In the genomic region with DNA sequence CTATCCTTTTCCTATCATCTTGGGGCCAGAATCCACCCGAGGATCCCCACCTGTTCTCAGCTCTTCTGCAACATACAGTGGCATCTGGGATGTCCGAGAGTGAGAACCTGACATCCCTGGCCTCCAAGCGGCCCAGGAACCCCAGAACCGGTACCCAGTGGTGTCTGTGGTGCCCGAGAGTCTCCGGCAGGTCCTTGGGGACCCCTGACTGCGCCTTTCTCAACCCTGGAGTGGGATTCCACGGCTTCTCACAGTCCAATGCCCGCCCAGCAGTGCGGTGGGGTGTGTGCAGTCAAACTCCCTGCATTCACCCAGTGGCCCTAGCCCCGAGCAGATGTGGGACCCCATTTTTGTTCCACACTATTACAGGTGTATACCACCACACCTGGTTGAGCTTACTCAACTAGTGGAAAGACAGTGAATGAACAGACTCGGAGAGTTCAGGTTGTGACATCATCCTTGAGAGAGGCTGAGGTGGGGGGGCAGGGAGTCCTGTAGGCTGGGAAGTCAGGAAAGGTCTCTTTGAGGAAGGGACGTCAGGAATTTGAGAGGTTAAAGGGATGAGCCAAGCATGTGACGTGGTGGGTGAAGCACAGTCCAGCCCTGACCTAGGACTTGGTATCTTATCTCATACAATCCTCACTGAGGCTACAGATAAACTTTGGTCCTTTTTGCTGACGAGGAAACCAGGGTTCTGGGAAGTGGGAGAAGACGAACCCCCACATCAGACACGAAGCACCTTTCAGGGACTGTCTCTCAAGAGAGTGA, we compare ENCODE assay signal across 22 mouse cellular contexts.
A peak's percentile ranks its signal among the peaks of the same experiment; 100 is the strongest.
DNase-seq lines count a peak whose midpoint lies in the region; ATAC-seq and TF ChIP-seq lines count a peak whose summit lies in the region.
"Had no signal": no experiment of that assay in that cellular context is flagged by ENCODE, and none has a peak within 500 bp of the region (broad histone marks: within the 10 kb centered on the region; RNA-seq: fewer than 3 reads in every experiment).

No protein-coding gene starts in this region.

- no peak overlapping the region for H3K4me2 ChIP-seq in kidney, embryonic 16.5 days (replicated peaks; ENCODE audit: low read depth, low read length)
- no peak overlapping the region for H3K4me2 ChIP-seq in midbrain, embryonic 13.5 days (replicated peaks)
- H3K4me2 ChIP-seq: forebrain, embryonic 13.5 days; heart, embryonic 13.5 days; hindbrain, embryonic 12.5 days; hindbrain, embryonic 15.5 days had no signal

- 74% methylated on average over 17 of the region's 17 CpGs for WGBS in heart, embryonic 10.5 days
- WGBS in kidney, embryonic 16.5 days, result 79% methylated on average over 17 of the region's 17 CpGs
- 69% methylated on average over 17 of the region's 17 CpGs for WGBS in kidney, adult 2 months
- 90% methylated on average over 17 of the region's 17 CpGs for WGBS in midbrain, embryonic 13.5 days
- WGBS in midbrain, embryonic 10.5 days, result 89% methylated on average over 17 of the region's 17 CpGs

- no peak overlapping the region for H3K4me3 ChIP-seq in heart, embryonic 10.5 days
- H3K4me3 ChIP-seq in kidney, embryonic 16.5 days (ENCODE audit: low read length), result no peak overlapping the region
- H3K4me3 ChIP-seq in kidney, adult 2 months (ENCODE audit: insufficient read depth, low read depth, low read length), result no peak overlapping the region
- no peak overlapping the region for H3K4me3 ChIP-seq in midbrain, embryonic 13.5 days (replicated peaks)
- H3K4me3 ChIP-seq in midbrain, embryonic 10.5 days, result no peak overlapping the region
- H3K4me3 ChIP-seq: forebrain, embryonic 10.5 days; forebrain, embryonic 13.5 days; heart, embryonic 13.5 days; hindbrain, embryonic 12.5 days; hindbrain, embryonic 15.5 days had no signal

- peak; percentile 71; the same call in 1 of the 2 replicates for ATAC-seq in kidney, embryonic 16.5 days (ENCODE audit: low FRiP score, low TSS enrichment)
- ATAC-seq in midbrain, embryonic 13.5 days, result 0 out of 2 replicates have a peak, but pooled peaks have one; percentile 27
- ATAC-seq: forebrain, embryonic 13.5 days; forebrain, embryonic 16.5 days; Patski had no signal

- no peaks in the 10 kb centered on the region for H3K36me3 ChIP-seq in heart, embryonic 10.5 days
- H3K36me3 ChIP-seq in kidney, embryonic 16.5 days (ENCODE audit: insufficient read depth, low read length), result no peaks in the 10 kb centered on the region
- H3K36me3 ChIP-seq in kidney, adult 2 months (ENCODE audit: control insufficient read depth, insufficient read depth, low read length), result no peaks in the 10 kb centered on the region
- H3K36me3 ChIP-seq in midbrain, embryonic 13.5 days, result no peaks in the 10 kb centered on the region
- no peaks in the 10 kb centered on the region for H3K36me3 ChIP-seq in midbrain, embryonic 10.5 days
- H3K36me3 ChIP-seq: forebrain, embryonic 10.5 days; G1E; heart, embryonic 13.5 days; hindbrain, embryonic 12.5 days; hindbrain, embryonic 15.5 days had no signal

- no peaks in the 10 kb centered on the region for H3K27me3 ChIP-seq in heart, embryonic 10.5 days (ENCODE audit: insufficient read depth, poor library complexity, severe bottlenecking)
- H3K27me3 ChIP-seq in kidney, embryonic 16.5 days (ENCODE audit: insufficient read depth, low read length), result no peaks in the 10 kb centered on the region
- no peaks in the 10 kb centered on the region for H3K27me3 ChIP-seq in kidney, adult 2 months (replicated peaks; ENCODE audit: control insufficient read depth, insufficient read depth, low read length)
- H3K27me3 ChIP-seq in midbrain, embryonic 13.5 days, result no peaks in the 10 kb centered on the region
- no peaks in the 10 kb centered on the region for H3K27me3 ChIP-seq in midbrain, embryonic 10.5 days (ENCODE audit: low read depth, poor library complexity, severe bottlenecking)
- H3K27me3 ChIP-seq: forebrain, embryonic 13.5 days; heart, embryonic 13.5 days; hindbrain, embryonic 12.5 days; hindbrain, embryonic 15.5 days; Patski had no signal

- H3K27ac ChIP-seq in heart, embryonic 10.5 days, result no peak overlapping the region
- H3K27ac ChIP-seq in kidney, embryonic 16.5 days (ENCODE audit: low read length), result no peak overlapping the region
- no peak overlapping the region for H3K27ac ChIP-seq in kidney, adult 2 months (ENCODE audit: insufficient read depth, low read depth, low read length)
- H3K27ac ChIP-seq in midbrain, embryonic 13.5 days, result no peak overlapping the region
- H3K27ac ChIP-seq in midbrain, embryonic 10.5 days (replicated peaks), result no peak overlapping the region
- H3K27ac ChIP-seq: forebrain, embryonic 10.5 days; forebrain, embryonic 13.5 days; heart, embryonic 13.5 days; hindbrain, embryonic 12.5 days; hindbrain, embryonic 15.5 days had no signal

- DNase-seq in heart, embryonic 10.5 days (ENCODE audit: low spot score), result peak; percentile 67
- DNase-seq in heart, postnatal 10 days, result no peak
- no peak for DNase-seq in kidney, adult 2 months
- DNase-seq in midbrain, embryonic 10.5 days (ENCODE audit: low spot score), result no peak
- DNase-seq: adrenal gland, postnatal 10 days; adrenal gland, postnatal 36 days; B cell, adult 2 months; cerebellum, adult 18-20 months; cerebellum, adult 9-10 months; cerebellum, postnatal 14 days; gastrocnemius, postnatal 10 days; gastrocnemius, postnatal 36 days had no signal

- intact Hi-C loops in heart, postnatal 10 days (cut with DNase I), result no loop called here

- no peaks in the 10 kb centered on the region for H3K9me3 ChIP-seq in heart, embryonic 10.5 days
- H3K9me3 ChIP-seq in kidney, embryonic 16.5 days (ENCODE audit: low read length), result no peaks in the 10 kb centered on the region
- no peaks in the 10 kb centered on the region for H3K9me3 ChIP-seq in midbrain, embryonic 13.5 days
- no peaks in the 10 kb centered on the region for H3K9me3 ChIP-seq in midbrain, embryonic 10.5 days (replicated peaks)
- H3K9me3 ChIP-seq: forebrain, embryonic 10.5 days; forebrain, embryonic 13.5 days; heart, embryonic 13.5 days; hindbrain, embryonic 12.5 days; hindbrain, embryonic 15.5 days had no signal

- no peak overlapping the region for H3K9ac ChIP-seq in kidney, embryonic 16.5 days (replicated peaks; ENCODE audit: low read length)
- no peak overlapping the region for H3K9ac ChIP-seq in midbrain, embryonic 13.5 days (replicated peaks)
- H3K9ac ChIP-seq: forebrain, embryonic 13.5 days; heart, embryonic 13.5 days; hindbrain, embryonic 12.5 days; hindbrain, embryonic 15.5 days had no signal

- H3K4me1 ChIP-seq in heart, embryonic 10.5 days, result peaks cover 7% of the 10 kb centered on the region
- 0 out of 2 replicates have a peak, but pooled peaks cover 3% of the 10 kb centered on the region for H3K4me1 ChIP-seq in kidney, embryonic 16.5 days (ENCODE audit: insufficient read depth, low read length)
- no peaks in the 10 kb centered on the region for H3K4me1 ChIP-seq in kidney, adult 2 months (ENCODE audit: control insufficient read depth, insufficient read depth, low read length)
- H3K4me1 ChIP-seq in midbrain, embryonic 13.5 days (replicated peaks), result no peaks in the 10 kb centered on the region
- no peaks in the 10 kb centered on the region for H3K4me1 ChIP-seq in midbrain, embryonic 10.5 days
- H3K4me1 ChIP-seq: forebrain, embryonic 10.5 days; forebrain, embryonic 13.5 days; hindbrain, embryonic 12.5 days; hindbrain, embryonic 15.5 days had no signal

- TF ChIP-seq CTCF in kidney, adult 2 months (conservative IDR thresholded peaks at IDR 0.05; ENCODE audit: insufficient read depth, insufficient read length, low read depth, low read length), result no peak

- TF ChIP-seq POLR2A in kidney, adult 2 months (IDR thresholded peaks at IDR 0.05; ENCODE audit: low read depth, low read length), result no peak
